Mouse (Mus musculus): ENCODE measurements around the gene Cuedc2.

The Cuedc2 gene

DNA sequence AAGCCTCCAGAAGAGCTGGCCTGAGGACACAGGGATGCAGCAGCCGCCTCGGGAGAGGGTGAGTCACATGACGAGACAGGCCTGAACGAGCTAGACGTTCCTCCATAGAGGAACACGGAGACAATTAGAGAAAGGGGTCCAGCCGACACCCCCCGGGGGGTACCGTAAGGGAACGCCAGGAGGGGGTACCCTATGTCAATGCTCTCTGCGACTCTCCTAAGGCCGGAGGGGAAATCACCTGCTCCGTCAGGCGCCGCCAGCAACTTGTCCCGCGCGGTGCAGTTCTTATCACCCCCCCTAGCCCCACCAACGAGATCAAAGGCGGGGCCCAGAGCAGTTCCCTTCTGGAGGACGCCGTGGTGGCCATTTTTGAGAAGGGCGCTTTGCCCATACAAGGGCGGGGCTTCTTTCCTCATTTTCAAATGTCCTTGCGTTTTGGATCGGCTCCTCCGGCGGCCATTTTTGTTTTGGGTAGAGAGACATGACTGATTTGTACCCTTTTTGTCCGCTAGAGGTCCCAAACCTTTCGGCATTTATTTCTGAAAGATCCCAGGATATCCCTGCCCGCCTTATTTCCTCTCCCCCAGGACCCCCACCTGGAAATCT lies at the start of gene Cuedc2:
Cuedc2 (minus strand) TSS at position 372 of the 606 bp plus-strand sequence.
- in situ Hi-C loops (cut with MboI, MseI) = no loop called here

DNA sequence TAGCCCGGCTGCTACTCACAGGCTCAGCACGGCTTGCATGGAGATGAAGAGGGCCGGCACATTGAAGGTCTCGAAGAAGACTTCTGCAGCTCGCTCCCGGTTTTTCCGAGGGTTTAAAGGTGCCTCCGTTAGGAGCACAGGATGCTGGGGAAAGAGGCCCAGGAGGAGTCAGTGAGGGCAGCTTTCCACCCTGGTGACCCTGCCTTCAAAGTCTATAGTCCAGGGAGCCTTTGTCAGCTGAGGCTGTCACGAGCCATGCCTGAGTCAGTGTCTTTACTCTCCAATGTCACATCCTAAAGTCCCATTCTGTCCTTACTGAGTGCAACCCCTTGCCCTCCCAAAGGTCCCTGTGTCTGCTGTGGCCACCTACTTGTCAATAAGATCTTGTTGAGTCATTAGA lies 43.8 kb upstream of the Cuedc2 start:
- in situ Hi-C loops (cut with MboI, MseI) = no loop called here

DNA sequence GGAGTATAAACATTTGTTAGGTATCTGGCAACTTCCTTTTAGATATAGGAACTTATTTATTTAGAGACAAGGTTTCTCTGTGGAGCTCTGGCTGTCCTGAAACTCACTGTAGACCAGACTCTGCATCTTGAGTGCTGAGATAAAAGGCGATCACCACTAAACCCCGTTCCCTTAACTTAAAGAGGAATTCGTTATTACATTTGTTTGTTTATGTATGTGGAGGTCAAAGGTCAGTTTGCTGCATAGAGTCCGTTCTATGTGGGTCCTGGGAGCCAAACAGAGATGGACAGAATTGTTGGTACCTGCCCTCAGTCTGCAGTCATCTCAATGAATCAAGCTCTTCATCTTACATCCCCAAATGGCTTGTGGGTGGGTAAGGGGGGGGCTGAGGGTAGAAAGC lies 37.4 kb upstream of the Cuedc2 start:
- in situ Hi-C loops (cut with MboI, MseI) = loop anchor here in 1 of 2 experiments (10.0 kb wide), 1 partner anchor 1441 kb away; the partner anchor contains the start of gene Slf2

DNA sequence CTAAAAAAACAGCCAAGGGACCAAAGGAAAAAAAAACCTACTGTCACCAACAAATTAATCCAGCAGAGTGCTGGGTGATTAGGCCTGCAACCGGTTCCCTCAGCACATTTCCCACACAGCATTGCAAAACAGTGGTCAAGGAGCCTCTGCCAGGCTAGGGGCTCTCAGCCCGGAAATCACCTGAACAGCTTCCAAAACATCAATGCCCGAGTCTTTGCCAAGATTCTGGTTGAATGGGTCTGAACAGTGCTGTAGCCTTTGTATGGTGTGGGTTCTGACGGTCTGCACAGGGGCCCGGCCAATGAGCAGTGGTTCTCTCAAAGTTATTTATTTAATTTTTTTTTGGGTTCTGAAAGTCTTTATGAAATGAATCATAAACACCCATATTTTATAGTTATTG lies 37.0 kb upstream of the Cuedc2 start:
- in situ Hi-C loops (cut with MboI, MseI) = loop anchor here in 1 of 2 experiments (10.0 kb wide), 1 partner anchor 1441 kb away; the partner anchor contains the start of gene Slf2

DNA sequence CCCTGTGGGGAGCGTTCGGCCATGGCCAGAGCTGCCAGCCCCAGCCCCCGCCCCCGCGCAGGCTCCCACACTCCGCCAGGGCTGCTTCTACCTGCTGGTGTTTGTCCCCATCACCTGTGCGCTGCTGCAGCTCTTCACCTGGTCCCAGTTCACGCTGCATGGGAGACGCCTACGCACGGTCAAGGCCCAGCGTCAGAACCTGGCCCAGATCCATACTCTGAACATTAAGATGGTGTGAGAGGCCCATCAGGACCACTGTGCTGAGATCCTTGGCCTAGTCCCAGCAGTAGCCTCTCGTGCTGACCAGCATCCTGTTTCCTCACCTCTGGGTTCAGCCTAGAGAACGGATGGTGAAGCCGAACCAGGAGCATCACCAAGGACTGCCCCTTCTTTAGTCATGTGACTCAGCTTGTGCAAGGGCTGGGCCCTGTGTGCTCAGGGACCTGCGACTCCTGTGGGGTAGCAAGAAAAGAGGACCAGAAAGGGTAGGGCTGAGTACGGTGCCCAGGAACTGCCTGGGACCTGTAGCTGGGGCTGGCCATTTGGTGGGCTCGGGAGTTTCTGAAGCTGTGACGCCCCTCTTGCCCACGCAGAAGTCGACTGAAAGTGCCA lies 36.1 kb upstream of the Cuedc2 start:
- in situ Hi-C loops (cut with MboI, MseI) = loop anchor here in 1 of 2 experiments (5.0 to 10.0 kb wide), 2 partner anchors 42 to 1440 kb away; partner anchors contain the start of gene Slf2

DNA sequence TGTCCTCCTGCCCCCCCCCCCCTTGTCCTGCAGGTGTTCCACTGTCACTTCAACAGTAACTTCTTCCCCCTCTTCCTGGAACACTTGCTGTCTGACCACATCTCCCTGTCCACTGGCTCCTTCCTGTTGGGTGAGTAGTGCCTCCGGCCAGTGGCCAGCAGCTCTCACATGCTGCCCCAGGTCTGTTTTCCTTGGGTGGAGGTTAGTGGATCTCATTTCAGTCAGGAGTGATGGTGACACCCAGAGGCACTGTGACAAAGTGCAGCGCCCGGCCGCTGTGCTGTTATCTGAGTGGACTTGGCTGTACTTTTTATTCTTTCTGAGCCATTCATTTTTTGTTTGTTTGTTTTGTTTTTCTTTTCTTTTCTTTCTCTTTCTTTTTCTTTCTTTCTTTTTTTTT lies 30.7 kb upstream of the Cuedc2 start:
- in situ Hi-C loops (cut with MboI, MseI) = no loop called here

DNA sequence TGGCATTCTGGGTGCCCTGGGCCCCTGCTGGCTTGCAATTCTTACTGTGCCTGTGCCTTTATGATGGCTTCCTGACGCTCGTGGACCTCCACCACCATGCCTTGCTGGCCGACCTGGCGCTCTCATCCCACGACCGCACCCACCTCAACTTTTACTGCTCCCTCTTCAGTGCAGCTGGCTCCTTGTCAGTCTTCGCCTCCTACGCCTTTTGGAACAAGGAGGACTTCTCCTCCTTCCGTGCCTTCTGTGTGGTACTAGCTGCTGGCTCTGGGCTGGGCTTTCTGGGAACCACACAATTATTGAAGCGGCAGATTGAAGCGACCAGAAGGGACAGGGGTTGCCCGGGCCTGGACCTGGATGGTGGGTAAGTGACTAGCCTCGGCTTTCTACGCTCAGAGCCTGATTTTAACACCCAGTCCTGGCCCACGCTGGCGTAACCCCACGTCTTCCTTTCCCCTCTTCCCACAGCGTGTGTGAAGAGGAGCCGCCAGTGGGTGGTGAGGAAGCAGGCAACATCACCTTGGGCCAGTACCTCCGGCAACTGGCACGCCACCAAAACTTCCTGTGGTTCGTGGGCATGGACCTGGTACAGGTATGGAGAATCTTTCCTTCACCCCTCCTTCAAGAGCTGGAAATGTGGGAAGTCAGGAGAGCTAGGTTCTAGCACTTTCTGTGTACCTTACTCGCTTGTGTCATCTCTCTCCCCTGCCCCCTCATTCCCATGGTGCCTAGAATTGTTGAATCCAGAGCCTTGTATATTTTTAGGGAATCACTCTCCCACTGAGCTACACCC lies 29.5 kb upstream of the Cuedc2 start:
- in situ Hi-C loops (cut with MboI, MseI) = no loop called here

DNA sequence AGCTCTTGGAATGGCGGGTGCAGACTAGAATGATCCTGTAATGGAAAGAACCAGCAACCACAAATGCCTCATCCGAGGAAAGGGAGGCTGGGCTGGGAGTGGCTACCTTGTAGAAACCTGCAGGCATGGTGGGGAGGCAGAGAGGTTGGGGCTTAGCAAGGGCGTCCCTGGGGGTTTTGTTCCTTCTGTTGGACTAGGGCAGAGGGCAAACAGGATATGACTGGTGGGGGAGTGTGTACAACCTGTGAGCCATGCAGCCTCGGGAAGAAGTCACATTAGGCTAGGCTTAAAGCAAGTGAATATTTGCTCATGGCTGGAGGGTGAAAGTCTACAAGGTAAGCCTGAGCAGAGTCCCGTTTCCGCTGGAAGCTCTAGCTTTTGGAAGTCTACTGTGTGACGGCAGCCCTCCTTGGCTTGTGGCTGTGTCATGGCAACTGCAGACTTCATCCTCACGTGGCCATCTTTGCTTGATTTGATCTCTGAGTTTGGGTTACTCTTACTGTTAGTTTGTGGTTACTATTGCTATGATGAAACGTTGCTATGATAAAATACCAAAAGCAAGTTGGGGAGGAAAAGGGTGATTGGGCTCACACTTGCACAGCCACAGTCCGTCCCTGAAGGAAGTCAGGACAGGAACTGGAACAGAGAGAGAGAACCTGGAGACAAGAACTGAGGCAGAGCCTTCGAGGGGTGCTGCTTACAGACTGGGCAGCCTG lies 24.9 kb upstream of the Cuedc2 start:
- in situ Hi-C loops (cut with MboI, MseI) = no loop called here

DNA sequence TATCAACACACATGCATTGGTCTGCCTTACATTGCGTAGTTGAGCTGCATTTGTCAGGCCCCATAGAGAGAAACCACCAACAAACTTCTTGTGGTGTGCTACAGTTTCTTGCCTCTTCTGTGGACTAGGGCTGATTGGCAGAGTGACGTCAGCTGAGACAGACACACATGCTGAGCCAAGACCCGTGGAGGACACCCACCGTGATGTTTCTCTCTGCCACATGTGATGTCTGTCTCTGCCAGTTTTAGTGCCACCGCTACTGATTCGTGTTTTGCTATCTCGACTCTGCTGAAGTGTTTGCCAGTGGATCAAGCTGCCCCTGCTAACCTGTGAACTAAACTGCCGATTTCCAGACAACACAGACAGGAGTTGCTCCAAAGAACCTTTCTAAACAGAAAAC lies 23.6 kb upstream of the Cuedc2 start:
- in situ Hi-C loops (cut with MboI, MseI) = no loop called here

DNA sequence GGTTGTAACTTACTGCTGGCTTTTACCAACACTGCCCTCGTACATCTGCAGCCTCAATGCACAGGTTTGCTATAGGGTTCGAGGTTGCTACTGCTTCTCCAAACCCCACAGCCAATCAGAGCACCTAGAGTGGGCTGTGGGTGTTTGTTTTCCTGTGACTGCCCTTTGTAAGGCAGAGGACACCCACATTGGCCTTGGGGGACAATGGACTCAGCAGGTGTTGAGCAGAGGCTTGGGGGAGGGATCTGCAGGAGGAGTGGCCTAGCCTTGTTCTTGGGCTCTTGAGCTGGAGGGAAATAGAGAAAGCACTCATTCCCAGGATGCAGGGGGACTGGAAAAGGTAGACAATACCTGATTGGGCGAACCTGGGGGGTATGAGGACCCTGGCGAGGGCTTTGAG lies 19.9 kb upstream of the Cuedc2 start:
- in situ Hi-C loops (cut with MboI, MseI) = no loop called here

DNA sequence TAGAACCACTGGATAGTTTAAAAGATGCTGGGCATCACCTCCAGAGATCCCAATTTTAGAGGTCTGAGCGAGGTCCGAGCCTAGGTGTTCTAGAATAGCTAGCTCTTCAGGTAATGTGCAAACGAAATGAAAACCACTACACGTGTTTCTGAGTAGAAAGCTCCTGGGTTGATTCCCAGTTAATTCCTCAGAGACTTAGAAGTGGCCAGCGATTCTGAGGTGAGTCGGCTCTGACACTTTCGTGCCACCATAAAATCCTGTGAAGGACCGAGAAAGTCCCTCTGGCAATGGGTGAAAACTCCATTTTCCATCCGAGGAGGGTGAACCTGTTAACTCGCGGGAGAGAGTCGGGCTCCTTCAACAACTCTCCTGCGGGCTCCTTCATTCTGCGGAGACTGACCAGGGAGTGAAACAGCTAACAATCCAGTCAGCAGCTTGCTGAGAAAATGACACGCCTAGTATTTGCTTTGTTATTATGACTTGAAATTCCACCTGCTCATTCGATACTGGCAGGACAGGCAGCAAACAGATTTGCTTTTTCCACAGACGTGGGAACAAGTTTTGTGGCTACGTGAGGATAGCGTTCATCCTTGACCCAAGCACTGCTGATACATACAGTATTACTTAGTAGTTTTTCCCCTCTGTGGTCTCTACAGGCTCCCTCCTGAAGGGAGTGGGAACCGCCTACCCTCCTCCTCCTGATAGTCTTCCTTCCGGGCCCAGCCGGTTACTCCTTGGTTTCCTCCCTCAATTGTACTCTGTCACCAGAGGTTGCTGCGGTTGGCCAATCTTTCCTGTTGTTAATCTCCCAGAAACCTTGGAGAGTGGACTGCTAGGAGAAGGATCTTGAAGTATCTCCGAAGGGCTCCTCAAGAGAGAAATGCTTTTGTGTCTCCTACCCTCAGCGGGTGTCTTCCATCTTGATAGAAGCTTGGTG lies 19.1 kb upstream of the Cuedc2 start:
- in situ Hi-C loops (cut with MboI, MseI) = no loop called here

DNA sequence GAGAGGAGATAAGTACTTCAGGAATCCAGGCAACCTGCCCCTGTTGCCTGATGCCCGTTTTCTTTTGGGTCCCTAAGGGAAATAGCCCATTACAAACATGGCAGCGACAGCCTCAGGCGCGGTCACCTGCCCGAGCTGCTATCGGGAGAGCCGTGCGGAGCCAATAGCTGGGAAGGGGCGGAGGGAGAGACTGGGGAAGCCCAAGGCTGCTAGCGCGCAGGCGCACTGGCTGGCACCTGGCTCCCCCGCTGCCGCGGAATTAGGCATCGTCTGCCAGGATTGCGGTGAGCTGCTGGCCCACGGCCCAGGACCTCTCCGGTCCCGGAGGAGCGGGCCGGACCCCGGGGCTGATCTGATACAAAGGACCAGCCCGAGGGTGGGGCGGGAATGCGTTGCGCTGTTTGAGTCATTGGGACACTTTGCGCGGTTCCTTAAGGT lies 18.2 kb upstream of the Cuedc2 start:
- in situ Hi-C loops (cut with MboI, MseI) = no loop called here

DNA sequence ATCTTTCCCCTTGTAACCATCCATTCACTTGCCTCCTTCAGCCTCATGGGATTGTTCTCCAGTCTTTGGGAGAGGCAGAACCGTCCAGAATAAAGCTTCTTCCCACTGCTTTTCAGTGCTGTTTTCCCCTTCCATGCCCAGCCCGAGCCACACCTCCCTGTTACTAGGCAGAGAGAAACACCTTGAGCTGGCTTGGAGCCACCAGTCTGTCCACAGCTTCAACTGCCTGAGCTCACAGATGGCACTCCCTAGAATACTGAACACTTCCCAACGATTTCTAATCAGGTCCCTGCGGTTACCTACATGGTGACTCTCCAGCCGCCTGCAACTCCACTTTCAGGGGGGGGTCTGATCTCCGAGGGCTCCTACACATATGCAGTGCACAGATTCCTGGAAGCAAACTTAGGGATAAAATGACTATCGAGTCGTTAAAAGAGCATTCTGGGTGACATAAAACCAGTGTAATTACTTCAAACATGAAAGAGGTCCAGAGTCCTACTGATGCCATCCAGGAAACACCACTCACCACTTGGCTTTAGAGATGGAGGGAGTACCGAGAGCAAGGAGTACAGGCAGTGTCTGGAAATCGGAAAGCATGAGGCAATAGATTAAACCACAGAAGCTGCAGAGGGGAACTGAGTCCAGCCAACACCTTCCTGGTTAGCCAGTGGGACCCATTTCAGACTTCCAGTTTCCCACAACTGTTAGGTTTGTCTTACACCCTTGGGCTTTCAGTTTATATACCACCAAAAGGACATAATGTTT lies 11.8 kb upstream of the Cuedc2 start, which contains the start of gene 2310034G01Rik:
2310034G01Rik (minus strand) TSS at position 135 of the 765 bp plus-strand sequence.
- in situ Hi-C loops (cut with MboI, MseI) = no loop called here

DNA sequence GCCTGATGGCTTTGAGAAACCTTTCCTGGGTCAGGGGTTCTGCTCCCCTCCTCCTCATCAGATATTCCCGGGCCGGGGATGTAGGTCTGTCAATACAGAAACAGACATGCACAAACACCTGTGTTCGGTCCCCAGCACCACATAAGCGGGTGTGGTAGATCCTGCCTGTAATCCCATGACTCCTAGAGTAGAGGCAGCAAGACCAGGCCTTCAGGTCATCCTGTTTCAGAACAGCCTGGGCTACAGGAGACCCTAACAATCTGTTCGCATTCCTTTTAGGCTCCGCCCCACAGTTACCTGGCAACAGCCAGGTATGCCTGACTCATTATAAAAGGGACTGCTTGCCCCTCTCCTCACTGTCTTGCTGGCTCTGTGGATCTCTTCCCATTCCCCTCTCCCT lies 11.0 kb upstream of the Cuedc2 start:
- in situ Hi-C loops (cut with MboI, MseI) = no loop called here

DNA sequence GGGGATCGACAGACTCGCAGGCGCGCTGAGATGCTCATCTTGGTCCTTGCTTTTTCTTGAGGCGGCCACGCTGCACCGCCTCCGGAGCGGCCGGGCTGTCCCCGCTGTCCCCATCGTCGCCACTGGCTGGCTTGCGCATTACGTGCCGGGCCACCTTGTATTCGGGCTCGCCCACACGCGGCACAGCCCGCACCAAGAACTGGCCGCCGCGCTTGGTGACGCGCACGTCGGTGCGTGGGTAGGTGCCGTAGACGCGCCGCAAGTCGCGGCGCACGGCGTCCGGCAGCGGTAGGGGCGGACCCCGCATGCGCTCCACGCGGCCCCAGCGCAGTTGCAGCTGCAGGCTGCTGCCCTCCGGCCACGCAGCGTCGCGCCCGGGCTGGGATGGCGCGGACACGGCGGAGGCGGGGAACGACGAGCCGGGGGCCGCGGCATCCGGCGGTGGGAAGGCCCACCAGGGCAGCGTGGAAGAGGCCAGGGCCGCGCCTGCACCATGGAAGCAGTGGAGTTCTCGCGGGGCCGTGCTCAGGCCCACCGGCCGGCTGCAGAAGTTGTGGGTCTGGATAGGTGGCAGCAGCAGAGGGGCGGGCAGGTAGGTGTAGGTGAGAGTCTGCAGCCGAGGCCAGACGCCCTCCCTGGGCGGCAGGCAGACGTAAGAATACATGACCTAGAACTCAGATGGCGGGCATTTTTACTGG lies 10.4 kb upstream of the Cuedc2 start:
- in situ Hi-C loops (cut with MboI, MseI) = no loop called here

DNA sequence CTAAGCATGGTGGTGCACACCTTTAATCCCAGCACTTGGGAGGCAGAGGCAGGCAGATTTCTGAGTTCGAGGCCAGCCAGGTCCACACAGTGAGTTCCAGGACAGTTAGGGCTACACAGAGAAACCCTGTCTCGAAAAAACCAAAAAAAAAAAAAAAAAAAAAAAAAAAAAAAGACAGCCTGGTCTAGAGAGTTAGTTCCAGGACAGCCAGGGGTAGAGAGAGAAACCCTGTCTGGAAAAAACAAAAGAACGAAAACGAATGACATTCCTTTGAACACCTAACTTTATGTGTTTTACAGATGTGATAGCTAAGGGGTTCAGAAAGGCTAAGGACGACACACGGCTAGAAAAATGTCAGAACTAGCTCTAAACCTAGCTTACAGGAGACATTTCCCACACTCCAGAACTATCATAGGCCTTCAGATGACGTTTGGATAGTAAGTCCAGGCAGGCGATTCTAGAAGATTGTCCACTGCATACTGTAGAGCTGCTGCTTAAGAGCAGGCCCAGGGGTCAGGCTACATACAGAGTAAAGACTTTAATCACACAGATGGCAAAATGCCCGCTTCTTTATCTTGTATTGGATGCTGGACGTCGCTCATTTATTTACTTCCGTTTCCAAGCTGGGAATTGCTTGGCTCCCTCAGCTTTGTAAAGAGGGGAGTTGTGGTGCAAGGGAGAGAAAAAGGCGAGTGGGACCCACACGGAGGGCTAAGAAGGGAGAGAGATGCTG lies 9.6 kb upstream of the Cuedc2 start:
- in situ Hi-C loops (cut with MboI, MseI) = no loop called here

DNA sequence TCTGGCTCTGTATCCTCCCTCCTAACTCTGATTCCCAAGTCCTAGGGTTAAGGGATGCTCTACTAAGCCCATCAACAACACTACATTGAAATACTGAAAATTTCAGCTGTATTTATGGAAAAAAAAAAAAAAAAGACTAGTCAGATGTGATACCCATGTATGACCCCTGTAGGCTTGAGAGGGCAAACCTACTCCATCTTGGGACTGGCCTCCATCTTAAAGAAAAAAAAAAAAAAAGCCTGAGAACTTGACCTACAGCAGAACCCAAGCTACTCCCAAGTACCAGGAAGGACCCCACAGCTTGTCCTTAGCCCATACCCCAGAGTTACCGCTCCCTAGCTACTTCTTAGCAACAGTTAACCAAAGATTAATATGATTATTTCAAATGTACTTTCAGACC lies 8.6 kb upstream of the Cuedc2 start:
- in situ Hi-C loops (cut with MboI, MseI) = no loop called here

DNA sequence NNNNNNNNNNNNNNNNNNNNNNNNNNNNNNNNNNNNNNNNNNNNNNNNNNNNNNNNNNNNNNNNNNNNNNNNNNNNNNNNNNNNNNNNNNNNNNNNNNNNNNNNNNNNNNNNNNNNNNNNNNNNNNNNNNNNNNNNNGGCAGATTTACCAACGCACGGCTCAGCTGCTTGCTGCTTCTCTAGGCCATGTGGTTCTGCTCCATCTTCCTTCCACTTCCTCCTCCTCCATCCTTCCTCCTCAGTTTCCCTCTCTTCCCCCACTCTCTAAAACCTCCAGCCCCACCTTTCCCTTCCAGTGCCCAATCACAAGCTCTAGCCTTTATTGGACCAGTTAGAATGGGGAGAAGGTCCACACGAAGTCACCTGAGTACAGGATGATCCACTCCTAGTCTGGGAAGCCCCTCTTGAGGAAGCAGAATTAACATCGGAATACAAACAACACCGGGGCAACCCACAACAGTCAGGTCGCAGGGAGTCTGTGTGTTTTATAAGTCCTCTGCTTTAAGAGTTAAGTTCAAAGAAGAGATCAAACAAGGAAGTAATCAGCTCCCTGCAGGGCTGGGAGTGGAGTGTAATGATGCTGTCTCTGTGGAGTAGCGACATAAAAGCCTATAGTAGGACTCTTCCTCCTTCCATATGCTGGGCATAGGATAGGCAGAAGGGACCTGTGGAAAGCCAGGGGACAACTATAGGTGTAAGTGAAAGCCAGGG lies 6.4 kb upstream of the Cuedc2 start:
- in situ Hi-C loops (cut with MboI, MseI) = no loop called here
